Mouse (Mus musculus): Measurements from ENCODE around the gene Evl. TPM values are rescaled to one million over a fixed set of nuclear protein-coding genes. Genes with fewer than 3 reads are reported as not detected.
A peak's percentile ranks its signal among the peaks of the same experiment; 100 is the strongest.
"Not testable (repeated sequence)": the region's sequence is repeated elsewhere in the genome, so short reads cannot be mapped to it uniquely, and the experiment has no call there.

The Evl gene
- polyA plus RNA-seq, 1 experiment from 2014 or later = 42.5 TPM

DNA sequence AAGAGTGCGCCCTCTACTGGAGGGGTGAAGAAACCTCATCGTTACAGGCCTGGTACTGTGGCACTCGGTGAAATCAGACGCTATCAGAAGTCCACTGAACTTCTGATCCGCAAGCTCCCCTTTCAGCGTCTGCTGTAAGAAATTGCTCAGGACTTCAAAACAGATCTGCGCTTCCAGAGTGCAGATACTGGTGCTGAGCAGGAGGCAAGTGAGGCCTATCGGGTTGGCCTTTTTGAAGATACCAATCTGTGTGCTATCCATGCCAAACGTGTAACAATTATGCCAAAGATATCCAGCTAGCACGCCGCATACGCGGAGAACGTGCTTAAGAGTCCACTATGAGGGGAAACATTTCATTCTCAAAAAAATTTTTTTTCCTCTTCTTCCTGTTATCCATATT is 159.5 kb downstream of the Evl start:
- 93% methylated on average over 14 of the region's 14 CpGs for WGBS
- not testable (repeated sequence) for DNase-seq (ENCODE audit: low spot score); H3K27ac ChIP-seq; H3K27me3 ChIP-seq (ENCODE audit: insufficient read depth, poor library complexity, severe bottlenecking); H3K4me1 ChIP-seq; H3K9me3 ChIP-seq; H3K36me3 ChIP-seq; H3K4me3 ChIP-seq

- no peaks in the 10 kb centered on the region for H3K27me3 ChIP-seq (ENCODE audit: insufficient read depth, poor library complexity, severe bottlenecking)
- no peak overlapping the region for H3K27ac ChIP-seq
- WGBS = 77% methylated on average over 5 of the region's 5 CpGs
- 0 out of 2 replicates have a peak, but pooled peaks cover 2% of the 10 kb centered on the region for H3K36me3 ChIP-seq
- H3K4me3 ChIP-seq = no peak overlapping the region
- H3K4me1 ChIP-seq = no peaks in the 10 kb centered on the region
- H3K9me3 ChIP-seq = no peaks in the 10 kb centered on the region
- peak; percentile 57 for DNase-seq (ENCODE audit: low spot score)
Observed at GRCm38 (mm10) chr12:108715854-108716253, 161.3 kb downstream of the Evl start.

DNA sequence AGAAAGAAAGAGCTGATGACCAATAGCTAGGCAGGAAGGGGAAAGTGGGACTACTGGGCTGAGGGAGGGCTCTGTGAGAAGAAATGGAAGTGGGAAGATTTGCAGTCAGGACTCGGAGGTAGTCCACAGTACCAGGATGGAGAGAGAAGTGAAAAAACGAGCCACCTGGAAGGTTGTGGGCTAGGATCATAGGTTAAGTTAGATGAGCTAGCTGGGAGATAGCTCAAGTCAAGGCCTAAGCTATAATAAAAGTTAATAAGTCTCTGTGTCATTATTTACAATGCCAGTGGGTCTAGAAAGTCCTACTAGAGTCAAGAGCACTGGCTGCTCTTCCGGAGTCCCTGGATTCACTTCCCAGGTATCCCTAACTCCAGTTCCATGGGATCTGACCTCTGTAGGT is 164.0 kb downstream of the Evl start:
- H3K27ac ChIP-seq = no peak overlapping the region
- 89% methylated on average over 3 of the region's 3 CpGs for WGBS

DNA sequence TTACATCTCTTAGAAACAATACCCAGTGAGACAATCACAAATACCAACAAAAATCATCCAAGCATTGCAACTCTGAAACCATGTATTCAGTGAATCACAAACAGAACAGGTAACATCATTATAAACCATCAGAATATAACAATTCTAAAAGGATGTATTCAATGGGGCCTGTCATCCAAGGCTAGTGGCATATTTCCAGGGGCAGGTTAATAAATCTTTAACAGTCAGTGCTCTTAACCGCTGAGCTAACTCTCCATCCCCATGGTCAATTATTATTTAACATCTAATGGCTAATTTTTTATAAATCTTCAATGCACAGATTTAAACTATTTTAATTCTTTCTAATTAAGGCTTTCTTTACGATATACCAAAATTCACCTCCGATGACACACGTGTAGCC is 167.9 kb downstream of the Evl start:
- Histone ChIP-seq H3K27ac (no peak overlapping the region), H3K36me3 (no peaks in the 10 kb centered on the region), H3K27me3 (ENCODE audit: insufficient read depth, poor library complexity, severe bottlenecking) (no peaks in the 10 kb centered on the region), H3K9me3 (no peaks in the 10 kb centered on the region), H3K4me1 (no peaks in the 10 kb centered on the region), H3K4me3 (no peak overlapping the region)
- 86% methylated on average over 4 of the region's 4 CpGs for WGBS
- DNase-seq (ENCODE audit: low spot score) = no peak

More for the DNA sequence above, 164.0 kb downstream of the Evl start:
- Histone ChIP-seq H3K9me3 (no peaks in the 10 kb centered on the region), H3K4me3 (no peak overlapping the region), H3K27me3 (ENCODE audit: insufficient read depth, poor library complexity, severe bottlenecking) (no peaks in the 10 kb centered on the region), H3K4me1 (no peaks in the 10 kb centered on the region), H3K36me3 (0 out of 2 replicates have a peak, but pooled peaks cover 2% of the 10 kb centered on the region)
- DNase-seq (ENCODE audit: low spot score) = no peak

DNA sequence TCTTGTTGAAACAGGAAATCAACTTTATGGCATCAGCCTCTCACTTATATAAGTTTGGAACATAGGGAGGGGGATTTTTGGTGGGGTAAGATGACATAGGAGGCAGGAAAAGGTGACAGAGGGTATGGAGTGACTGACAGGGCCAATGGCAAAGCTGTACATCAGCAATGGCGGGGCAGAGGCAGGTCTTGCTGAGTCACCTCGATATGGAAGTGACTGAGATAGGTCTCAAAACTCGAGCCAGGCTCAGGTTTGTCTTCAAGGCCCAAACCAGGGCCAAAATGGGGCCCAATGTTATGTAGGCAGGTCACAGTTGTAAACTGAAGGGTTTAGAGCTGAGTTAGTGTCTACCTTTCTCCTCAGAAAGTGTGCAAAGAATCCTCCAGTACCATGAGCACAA is 169.3 kb downstream of the Evl start:
- 76% methylated on average over 3 of the region's 3 CpGs for WGBS
- Histone ChIP-seq H3K4me1 (no peaks in the 10 kb centered on the region), H3K27ac (no peak overlapping the region), H3K9me3 (no peaks in the 10 kb centered on the region), H3K36me3 (no peaks in the 10 kb centered on the region), H3K4me3 (no peak overlapping the region), H3K27me3 (ENCODE audit: insufficient read depth, poor library complexity, severe bottlenecking) (no peaks in the 10 kb centered on the region)
- DNase-seq (ENCODE audit: low spot score) = peak; percentile 70

DNA sequence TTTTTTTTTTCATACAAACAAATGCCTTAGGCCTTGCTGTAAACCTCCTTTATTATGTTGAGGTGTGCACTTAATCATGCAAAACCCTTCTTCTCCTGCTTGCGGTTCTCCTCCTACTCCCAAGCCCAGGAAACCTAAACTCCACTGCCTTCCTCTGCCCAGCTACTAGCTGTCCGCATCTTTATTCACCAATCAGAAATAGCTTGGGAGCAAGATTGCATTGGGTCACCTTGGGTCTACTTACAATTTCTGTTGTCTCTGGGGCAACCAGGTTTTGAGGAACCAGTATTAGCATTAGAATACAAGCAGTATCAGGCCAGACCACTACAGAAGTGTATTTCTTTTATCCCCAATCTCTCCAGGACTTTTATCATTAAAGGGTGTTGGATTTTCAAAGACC is 179.9 kb downstream of the Evl start:
- DNase-seq (ENCODE audit: low spot score) = peak; percentile 16
- 83% methylated on average over 2 of the region's 2 CpGs for whole genome bisulfite sequencing
- Histone ChIP-seq H3K36me3 (no peaks in the 10 kb centered on the region), H3K4me3 (no peak overlapping the region), H3K27ac (no peak overlapping the region), H3K4me1 (no peaks in the 10 kb centered on the region), H3K9me3 (no peaks in the 10 kb centered on the region), H3K27me3 (ENCODE audit: insufficient read depth, poor library complexity, severe bottlenecking) (no peaks in the 10 kb centered on the region)

- Histone ChIP-seq H3K27ac (no peak overlapping the region), H3K4me3 (no peak overlapping the region), H3K9me3 (no peaks in the 10 kb centered on the region), H3K4me1 (no peaks in the 10 kb centered on the region), H3K27me3 (ENCODE audit: insufficient read depth, poor library complexity, severe bottlenecking) (no peaks in the 10 kb centered on the region), H3K36me3 (no peaks in the 10 kb centered on the region)
- peak; percentile 54 for DNase-seq (ENCODE audit: low spot score)
- 90% methylated on average over 7 of the region's 7 CpGs for WGBS
Observed at GRCm38 (mm10) chr12:108737838-108738237, 183.3 kb downstream of the Evl start.

MicroRNAs within 50 kb of the gene (microRNA counts, 519-probe panel; counts per million panel counts)
- 5,918 counts per million, percentile 56 among the panel's probes with 10 or more counts for microRNA mmu-miR-342-3p
- not detected for microRNA mmu-miR-342-5p

Small RNA genes lying within 50 kb of the gene (microRNA-seq; reads per million reads assigned to microRNA genes)
- gene Gm23872 = not detected
- gene Mir342 = 8,023 reads per million, percentile 94 among the genes with 10 or more reads in this experiment

Other genes starting within 250 kb of the Evl start
- 0.28 and 0.64 TPM in 2 replicates for gene Hhipl1, start 248.4 kb upstream of the Evl start, polyA plus RNA-seq (2016; fragmentation: Nextera tagmentation; extraction: Ambion mirVana)
- 4.4 and 5.9 TPM in 2 replicates for gene Cyp46a1, start 220.3 kb upstream of the Evl start, polyA plus RNA-seq (2016; fragmentation: Nextera tagmentation; extraction: Ambion mirVana)
- gene Eml1, start 183.8 kb upstream of the Evl start, polyA plus RNA-seq (2016; fragmentation: Nextera tagmentation; extraction: Ambion mirVana) = 47.0 and 50.4 TPM in 2 replicates
- 0.39 and 0.94 TPM in 2 replicates for gene Degs2, start 147.6 kb downstream of the Evl start, polyA plus RNA-seq (2016; fragmentation: Nextera tagmentation; extraction: Ambion mirVana)
- 11.8 and 17.5 TPM in 2 replicates for gene Yy1, start 238.3 kb downstream of the Evl start, polyA plus RNA-seq (2016; fragmentation: Nextera tagmentation; extraction: Ambion mirVana)

Data from heart, embryonic 10.5 days (tissue).